Mouse (Mus musculus) limb, embryonic 11.5 days (tissue): ENCODE data around the gene Exoc3l4. TPM values are rescaled to one million over a fixed set of nuclear protein-coding genes. Genes with fewer than 3 reads are reported as not detected.

Experiments used
- ATAC-seq: fragments of 200-750 bp; cut with Nextera tagmentation; 2 replicates; pipeline ENCODE4 v1.8.0; 2017; ENCODE audit warnings: low read depth; ENCODE audit not compliant: insufficient number of reproducible peaks, low FRiP score, low TSS enrichment
- DNase-seq: peaks from one replicate; pipeline ENCODE4 v3.0.0-alpha.2; 2015; ENCODE audit warnings: low spot score
- H3K27ac ChIP-seq: fragments of 300-500 bp; sonication (generic); replicated peaks from 2 replicates; pipeline ENCODE4 v1.5.1; 2014; ENCODE audit warnings: low read depth, mild to moderate bottlenecking, low read length
- H3K27me3 ChIP-seq: fragments of 300-500 bp; sonication (generic); 2 replicates; pipeline ENCODE4 v1.6.1; 2014; ENCODE audit warnings: mild to moderate bottlenecking, low read length, mixed read lengths; ENCODE audit not compliant: control insufficient read depth, insufficient read depth
- H3K36me3 ChIP-seq: fragments of 300-500 bp; sonication (generic); 2 replicates; pipeline ENCODE4 v1.6.1; 2014; ENCODE audit warnings: mild to moderate bottlenecking, low read length, moderate library complexity, mixed read lengths; ENCODE audit not compliant: control insufficient read depth, insufficient read depth
- H3K4me1 ChIP-seq: fragments of 300-500 bp; sonication (generic); 2 replicates; pipeline ENCODE4 v1.6.1; 2014; ENCODE audit warnings: low read length, mixed read lengths; ENCODE audit not compliant: control insufficient read depth, insufficient read depth
- H3K4me2 ChIP-seq: fragments of 300-500 bp; sonication (generic); 2 replicates; pipeline ENCODE4 v1.6.1; 2014; ENCODE audit warnings: low read depth, mild to moderate bottlenecking, moderate library complexity; ENCODE audit not compliant: severe bottlenecking
- H3K4me3 ChIP-seq: fragments of 300-500 bp; sonication (generic); 2 replicates; pipeline ENCODE4 v1.5.1; 2014; ENCODE audit warnings: low read depth, low read length
- H3K9ac ChIP-seq: fragments of 300-500 bp; sonication (generic); 2 replicates; pipeline ENCODE4 v1.6.1; 2014; ENCODE audit warnings: mild to moderate bottlenecking, low read length
- H3K9me3 ChIP-seq: fragments of 300-500 bp; sonication (generic); 2 replicates; pipeline ENCODE4 v1.6.1; 2016; ENCODE audit warnings: low read length; ENCODE audit not compliant: control insufficient read depth
- WGBS: fragments of 180-500 bp; shearing (Covaris S2); extraction: QIAGEN DNeasy Blood & Tissue Kit; methylation state at CpG from one replicate; pipeline ENCODE4 v1.1.7; 2014; 5-methylcytosine and 5-hydroxymethylcytosine counted together
- polyA plus RNA-seq: library from polyadenylated mRNA; unstranded; fragments of >200 nt; fragmentation: Nextera tagmentation; extraction: Ambion mirVana; gene quantifications from 2 replicates; pipeline ENCODE4 v1.2.1, GENCODE M21; 2014

Gene Exoc3l4
- polyA plus RNA-seq, 1 experiment from 2014 or later, result 4.1 TPM

DNA sequence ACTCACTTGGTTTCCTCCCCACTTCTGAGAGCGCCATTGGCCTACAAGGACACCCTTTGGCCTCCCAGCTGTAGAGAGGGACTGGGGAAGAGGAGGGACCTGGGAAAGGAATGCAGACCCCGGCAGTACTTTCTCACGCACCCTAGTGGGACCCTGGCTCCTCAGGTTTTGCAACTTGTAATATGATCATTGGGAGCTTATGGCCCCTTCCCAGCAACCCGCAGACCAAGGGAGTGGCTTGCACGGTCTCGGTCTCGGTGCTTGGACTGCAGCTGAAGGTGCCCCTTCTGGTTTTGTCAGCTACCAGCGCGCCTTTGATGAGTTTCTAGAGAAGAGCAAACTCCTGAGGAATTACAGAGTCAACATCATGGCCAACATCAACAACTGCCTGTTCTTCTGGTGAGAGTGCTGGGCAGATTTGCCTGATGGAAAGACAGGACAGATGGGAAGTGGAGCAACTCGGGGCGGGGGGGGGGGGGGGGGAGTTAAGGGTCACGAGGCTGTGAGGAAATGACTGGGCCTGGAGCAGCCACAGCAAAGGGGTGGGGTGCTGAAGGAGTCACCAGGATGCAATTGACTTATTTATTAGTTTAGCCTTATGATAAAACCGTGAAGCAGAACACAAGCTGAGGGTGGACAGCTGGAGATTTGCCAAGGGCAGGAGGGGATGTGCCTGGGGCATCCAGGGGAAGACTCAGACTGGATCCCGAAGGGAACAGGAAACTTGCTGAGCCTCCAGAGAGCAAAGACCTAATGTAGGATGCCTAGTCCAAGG is 32.3 kb downstream of the Exoc3l4 start:
- H3K4me2 ChIP-seq, result no peak overlapping the region
- peaks cover 11% of the 10 kb centered on the region for H3K4me1 ChIP-seq
- no peak overlapping the region for H3K4me3 ChIP-seq
- ATAC-seq (no peak), DNase-seq (no peak)
- no peaks in the 10 kb centered on the region; the same call in 1 of the 2 replicates for H3K36me3 ChIP-seq
- H3K9ac ChIP-seq, result no peak overlapping the region
- H3K9me3 ChIP-seq, result no peaks in the 10 kb centered on the region
- peaks cover 75% of the 10 kb centered on the region for H3K27me3 ChIP-seq
- 14% methylated on average over 13 of the region's 14 CpGs for WGBS
- no peak overlapping the region for H3K27ac ChIP-seq

DNA sequence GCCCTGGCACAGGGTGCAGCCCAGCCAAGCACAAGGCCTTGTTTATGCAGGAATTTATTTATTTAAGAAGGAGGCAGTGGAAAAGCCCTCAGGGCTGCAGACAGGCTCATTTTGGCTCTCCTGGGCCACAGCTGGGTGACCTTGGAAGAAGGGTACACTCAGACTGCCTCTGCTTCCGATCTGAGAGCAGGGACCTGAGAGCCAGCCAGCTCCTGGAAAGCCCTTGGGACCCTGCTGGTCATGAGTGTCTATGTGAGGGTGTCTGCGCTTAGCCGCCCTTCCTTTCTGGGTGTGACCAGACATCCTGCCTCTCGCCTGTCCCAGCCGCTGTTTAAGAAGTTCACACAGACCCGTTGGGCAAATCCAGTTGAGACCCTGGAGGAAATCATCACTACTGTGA is 33.5 kb downstream of the Exoc3l4 start:
- no peaks in the 10 kb centered on the region; the same call in 1 of the 2 replicates for H3K36me3 ChIP-seq
- DNase-seq (no peak), ATAC-seq (no peak)
- H3K27ac ChIP-seq, result no peak overlapping the region
- no peaks in the 10 kb centered on the region for H3K9me3 ChIP-seq
- 32% methylated on average over 6 of the region's 6 CpGs for WGBS
- peaks cover 63% of the 10 kb centered on the region for H3K27me3 ChIP-seq
- no peak overlapping the region for H3K9ac ChIP-seq
- no peak overlapping the region for H3K4me3 ChIP-seq
- no peak overlapping the region for H3K4me2 ChIP-seq
- peaks cover 11% of the 10 kb centered on the region for H3K4me1 ChIP-seq

DNA sequence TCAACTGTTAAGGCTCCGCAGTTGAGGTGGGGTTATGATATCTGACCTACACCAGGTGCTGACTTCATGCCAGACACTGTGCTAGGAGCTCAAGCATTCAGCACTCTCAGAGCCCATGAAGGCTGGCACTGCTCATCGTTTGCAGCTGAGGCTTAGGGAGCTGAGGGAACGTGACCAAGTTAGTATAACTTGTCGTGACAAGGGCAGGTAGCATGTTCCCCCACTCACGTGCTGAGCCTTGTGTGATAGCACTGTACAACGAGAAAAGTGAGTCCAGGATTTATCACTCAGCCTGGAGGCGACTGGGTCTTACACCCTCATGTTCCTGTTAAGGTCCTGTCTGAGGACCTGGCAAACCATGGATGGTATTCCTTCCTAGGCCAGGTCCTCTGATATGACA is 34.7 kb downstream of the Exoc3l4 start:
- ATAC-seq (no peak), DNase-seq (no peak)
- no peak overlapping the region for H3K27ac ChIP-seq
- 78% methylated on average over 7 of the region's 7 CpGs for WGBS
- peaks cover 8% of the 10 kb centered on the region; the same call in 1 of the 2 replicates for H3K4me1 ChIP-seq
- peaks cover 52% of the 10 kb centered on the region for H3K27me3 ChIP-seq
- H3K4me2 ChIP-seq, result no peak overlapping the region
- H3K9me3 ChIP-seq, result no peaks in the 10 kb centered on the region
- H3K36me3 ChIP-seq, result no peaks in the 10 kb centered on the region
- H3K9ac ChIP-seq, result no peak overlapping the region
- H3K4me3 ChIP-seq, result no peak overlapping the region

DNA sequence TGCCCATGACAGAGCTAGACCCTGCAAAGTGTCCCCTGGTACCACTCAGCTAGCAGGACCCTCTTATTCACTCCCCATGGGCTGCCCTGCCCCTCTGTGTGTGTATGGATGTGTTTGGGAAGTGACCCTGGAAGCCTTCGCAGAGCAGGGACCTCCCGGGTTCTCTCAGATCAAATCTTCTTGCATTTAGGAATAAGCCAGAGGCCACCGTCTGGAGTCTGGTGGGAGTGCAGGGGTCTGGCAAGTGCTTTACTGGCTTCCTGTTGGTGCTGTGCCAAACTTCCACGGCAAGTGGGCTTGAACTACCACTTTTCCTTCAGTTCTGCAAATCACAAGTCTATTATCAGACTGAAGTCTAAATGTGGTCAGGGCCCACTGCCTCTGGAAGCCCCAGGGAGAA is 37.2 kb downstream of the Exoc3l4 start:
- Histone ChIP-seq H3K36me3 (no peaks in the 10 kb centered on the region), H3K4me3 (no peak overlapping the region), H3K9ac (no peak overlapping the region), H3K9me3 (no peaks in the 10 kb centered on the region), H3K27me3 (peaks cover 30% of the 10 kb centered on the region), H3K27ac (no peak overlapping the region), H3K4me2 (no peak overlapping the region), H3K4me1 (peaks cover 3% of the 10 kb centered on the region; the same call in 1 of the 2 replicates)
- WGBS, result 32% methylated on average over 4 of the region's 4 CpGs
- DNase-seq (no peak), ATAC-seq (no peak)

DNA sequence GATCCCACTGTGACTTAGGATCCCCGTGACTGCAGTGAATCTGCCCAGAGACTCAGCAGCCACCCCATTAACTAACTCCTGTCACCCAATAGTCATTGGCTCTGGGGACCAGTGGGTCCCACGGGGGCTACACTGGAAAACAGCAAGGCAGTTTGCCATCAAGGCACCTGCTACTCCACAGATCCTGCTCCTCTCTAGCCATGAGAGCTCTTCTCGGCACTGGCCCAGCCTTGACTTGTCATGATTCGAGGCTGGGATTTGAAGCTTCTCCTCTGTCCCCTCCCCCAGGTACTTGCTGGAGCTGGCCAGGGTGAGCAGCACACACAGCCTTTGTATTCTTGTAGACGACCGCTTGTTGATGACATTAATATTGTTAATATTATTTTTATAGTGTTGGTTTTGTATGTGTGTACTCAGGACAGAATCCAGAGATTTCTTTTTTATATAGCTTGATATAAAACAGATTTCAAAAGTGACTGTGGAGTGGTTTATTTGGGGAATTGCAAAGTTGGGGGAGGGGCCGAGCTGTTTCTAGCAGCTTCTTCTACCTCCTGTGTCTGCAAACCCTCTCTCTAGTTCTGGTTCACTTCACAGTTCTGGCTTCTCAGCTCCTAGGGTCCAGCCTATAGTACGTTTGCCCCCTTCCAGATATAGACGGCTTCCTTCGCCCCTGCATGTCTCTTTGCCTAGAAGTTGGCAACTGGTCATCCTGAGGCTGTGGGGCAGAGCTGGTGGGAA is 37.9 kb downstream of the Exoc3l4 start:
- no peaks in the 10 kb centered on the region for H3K4me1 ChIP-seq
- H3K9me3 ChIP-seq, result no peaks in the 10 kb centered on the region
- WGBS, result 69% methylated on average over 10 of the region's 10 CpGs
- DNase-seq (no peak), ATAC-seq (no peak)
- H3K36me3 ChIP-seq, result no peaks in the 10 kb centered on the region
- H3K4me3 ChIP-seq, result no peak overlapping the region
- H3K4me2 ChIP-seq, result no peak overlapping the region
- H3K27ac ChIP-seq, result no peak overlapping the region
- no peak overlapping the region for H3K9ac ChIP-seq
- peaks cover 26% of the 10 kb centered on the region for H3K27me3 ChIP-seq

DNA sequence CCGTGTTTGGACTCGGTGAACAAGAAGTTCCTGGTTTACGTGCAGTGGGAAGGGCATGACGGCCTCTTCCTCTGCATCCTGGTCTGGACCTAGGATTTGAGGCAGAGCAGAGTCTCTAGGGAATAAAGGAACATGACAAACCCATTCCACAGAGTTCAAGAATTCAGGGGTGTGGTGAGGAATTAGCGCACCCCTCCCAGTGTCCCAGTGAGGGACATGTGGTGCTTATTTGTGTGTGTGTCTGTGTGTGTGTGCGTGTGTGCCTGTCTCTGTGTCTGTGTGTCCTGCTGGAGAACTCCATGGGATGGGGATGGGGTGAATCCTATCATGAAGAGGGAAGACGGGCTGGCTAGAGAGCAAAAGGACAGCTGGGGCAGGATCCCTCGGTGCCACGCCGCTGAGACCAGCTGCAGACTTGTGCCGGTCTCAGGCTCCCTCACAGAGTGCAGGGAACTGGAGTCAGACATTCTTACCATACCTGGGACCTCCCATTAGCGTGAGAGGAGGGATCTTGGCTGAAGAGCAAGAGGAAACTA is 38.6 kb downstream of the Exoc3l4 start:
- Histone ChIP-seq H3K36me3 (no peaks in the 10 kb centered on the region), H3K27me3 (peaks cover 21% of the 10 kb centered on the region), H3K4me2 (no peak overlapping the region), H3K9me3 (no peaks in the 10 kb centered on the region), H3K9ac (no peak overlapping the region), H3K27ac (no peak overlapping the region), H3K4me1 (no peaks in the 10 kb centered on the region), H3K4me3 (no peak overlapping the region)
- DNase-seq (no peak), ATAC-seq (no peak)
- WGBS, result 73% methylated on average over 12 of the region's 12 CpGs

DNA sequence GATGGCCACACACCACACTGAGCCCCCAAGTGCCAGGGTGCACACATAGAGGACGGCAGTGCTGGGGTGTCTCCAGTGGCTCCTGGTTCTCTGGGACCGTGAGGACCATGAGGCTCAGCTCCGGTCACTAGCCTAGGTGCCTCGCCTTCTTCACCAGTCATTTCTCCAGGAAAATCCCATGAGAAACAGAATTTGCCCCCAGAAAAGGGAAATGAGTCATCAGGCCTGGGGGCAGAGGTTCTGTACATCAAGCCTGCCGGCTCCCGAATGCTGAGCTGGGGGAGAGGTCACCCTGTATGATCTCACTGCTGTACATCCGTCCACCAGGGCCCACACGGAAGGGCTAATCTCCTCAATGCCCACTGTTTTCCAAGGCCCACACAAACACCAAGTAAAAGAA is 39.0 kb downstream of the Exoc3l4 start:
- Histone ChIP-seq H3K4me3 (no peak overlapping the region), H3K27ac (no peak overlapping the region), H3K9me3 (no peaks in the 10 kb centered on the region), H3K27me3 (peaks cover 17% of the 10 kb centered on the region), H3K4me2 (no peak overlapping the region), H3K4me1 (no peaks in the 10 kb centered on the region), H3K9ac (no peak overlapping the region), H3K36me3 (no peaks in the 10 kb centered on the region)
- DNase-seq (no peak), ATAC-seq (no peak)
- 63% methylated on average over 8 of the region's 8 CpGs for WGBS

DNA sequence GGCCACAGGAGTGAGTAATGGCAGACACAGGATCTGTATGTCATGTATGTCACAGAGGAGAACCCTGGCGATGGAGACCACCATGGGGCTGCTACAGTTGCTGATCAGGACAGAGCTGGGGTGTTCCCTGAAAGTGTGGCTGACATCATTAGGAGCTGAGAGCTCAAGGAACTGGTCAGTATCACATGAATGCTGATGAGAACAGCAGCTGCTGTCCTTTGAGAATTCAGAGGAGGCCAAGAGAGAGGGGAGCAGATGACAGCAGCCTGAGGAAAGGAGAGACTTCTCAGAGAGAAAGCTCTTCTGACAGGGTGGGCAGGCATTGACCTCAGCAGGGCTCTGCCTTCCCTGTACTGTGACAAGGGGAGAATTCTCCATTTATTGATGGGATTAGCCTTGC is 40.9 kb downstream of the Exoc3l4 start:
- Histone ChIP-seq H3K9ac (no peak overlapping the region), H3K36me3 (no peaks in the 10 kb centered on the region), H3K4me3 (no peak overlapping the region), H3K27me3 (peaks cover 6% of the 10 kb centered on the region), H3K9me3 (no peaks in the 10 kb centered on the region), H3K4me1 (no peaks in the 10 kb centered on the region), H3K27ac (no peak overlapping the region), H3K4me2 (no peak overlapping the region)
- 71% methylated on average over 1 of the region's 1 CpGs for WGBS
- DNase-seq (no peak), ATAC-seq (no peak)
